Mouse (Mus musculus): Measurements from ENCODE around the gene Yju2.
A peak's percentile ranks its signal among the peaks of the same experiment; 100 is the strongest.

- TF ChIP-seq USF1 (IDR thresholded peaks at IDR 0.05; ENCODE audit: low read depth, low read length) (no peak), E2F4 (IDR thresholded peaks at IDR 0.05; ENCODE audit: insufficient replicate concordance, low read depth, low read length) (no peak), CTCF (conservative IDR thresholded peaks at IDR 0.05 in 1 of 2, IDR thresholded peaks at IDR 0.05 in 1 of 2; ENCODE audit: low read depth in 2 of 2, low read length in 2 of 2) (peak; percentile 79 to 95)
These were observed 17.5 kb downstream of the Yju2 start for GRCm38 (mm10) chr17:55976255-55976862.
